Mouse (Mus musculus): ENCODE data around the gene Pou5f1. TPM values are rescaled to one million over a fixed set of nuclear protein-coding genes. Genes with fewer than 3 reads are reported as not detected.

The Pou5f1 gene
- polyA plus RNA-seq, 1 experiment from 2014 or later: not detected

DNA sequence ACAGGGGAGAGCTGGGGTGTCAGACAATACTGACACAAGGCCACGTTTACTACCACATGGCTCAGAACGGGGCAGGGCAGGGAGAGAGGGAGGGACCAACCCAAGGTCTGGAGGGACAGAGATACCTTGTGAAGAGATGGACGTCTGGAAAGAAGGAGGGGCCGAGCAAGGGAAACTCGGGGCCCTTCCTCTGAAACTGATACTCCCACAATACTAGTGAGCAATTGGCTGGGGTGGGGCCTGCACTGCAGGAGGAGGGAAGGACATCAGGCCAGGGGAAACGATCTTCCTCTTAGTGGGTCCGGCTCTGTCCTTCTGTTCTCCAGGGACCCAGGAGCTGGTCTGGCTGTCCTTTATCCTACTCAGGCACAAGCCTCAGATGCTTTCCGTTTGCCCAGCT lies 45.1 kb downstream of the Pou5f1 start:
- H3K36me3 ChIP-seq (ENCODE audit: inconsistent target): no peaks in the 10 kb centered on the region
- no peak overlapping the region for H3K27ac ChIP-seq
- H3K4me3 ChIP-seq (ENCODE audit: inconsistent target): no peak overlapping the region
- 66% methylated on average over 8 of the region's 8 CpGs for WGBS (ENCODE audit: missing documents)
- H3K79me2 ChIP-seq (ENCODE audit: inconsistent target): no peaks in the 10 kb centered on the region

DNA sequence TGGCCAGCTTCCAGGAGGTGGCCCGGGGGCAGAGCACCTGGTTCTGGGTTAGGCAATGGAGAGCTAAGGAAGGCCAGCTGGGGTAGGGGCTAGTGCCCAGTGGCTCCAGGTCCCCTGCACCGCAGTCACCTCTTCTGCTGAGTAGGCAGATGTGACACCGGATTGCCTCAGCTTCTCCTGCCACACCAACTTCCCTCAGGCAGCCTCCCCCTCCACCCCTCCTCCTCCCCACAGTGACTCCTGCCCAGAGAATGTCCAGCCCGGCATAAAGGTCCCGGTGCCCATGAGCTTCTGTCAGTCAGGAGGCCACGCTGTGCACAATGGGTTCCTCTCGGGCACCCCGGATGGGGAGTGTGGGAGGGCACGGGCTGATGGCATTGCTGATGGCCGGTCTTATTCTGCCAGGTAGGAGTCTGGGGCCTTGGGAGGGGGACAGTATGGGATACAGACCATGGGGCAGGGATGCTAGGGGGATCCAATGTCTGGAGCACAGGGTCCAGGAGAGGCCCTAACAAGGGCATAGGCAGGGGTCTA lies 46.1 kb downstream of the Pou5f1 start, which contains the start of gene Cdsn:
Gene Cdsn, plus strand, starts transcription at position 248 of the 534 bp plus-strand sequence.
- Histone ChIP-seq H3K27ac (no peak within 1 kb of the TSS), H3K79me2 (ENCODE audit: inconsistent target) (no peaks in the 10 kb centered on the region), H3K36me3 (ENCODE audit: inconsistent target) (no peaks in the 10 kb centered on the region), H3K4me3 (ENCODE audit: inconsistent target) (no peak within 1 kb of the TSS)
- 86% methylated on average over 10 of the region's 10 CpGs for WGBS (ENCODE audit: missing documents)

- H3K27ac ChIP-seq: no peak overlapping the region
- H3K4me3 ChIP-seq (ENCODE audit: inconsistent target): no peak overlapping the region
- H3K79me2 ChIP-seq (ENCODE audit: inconsistent target): no peaks in the 10 kb centered on the region
- no peaks in the 10 kb centered on the region for H3K36me3 ChIP-seq (ENCODE audit: inconsistent target)
- 84% methylated on average over 5 of the region's 5 CpGs for WGBS (ENCODE audit: missing documents)
Measured at GRCm38 (mm10) chr17:35554321-35554720, 48.5 kb downstream of the Pou5f1 start.

GRCm38 (mm10) chr17:35554761-35555397 lies 49.1 kb downstream of the Pou5f1 start:
- no peak overlapping the region for H3K4me3 ChIP-seq (ENCODE audit: inconsistent target)
- 94% methylated on average over 14 of the region's 18 CpGs for WGBS (ENCODE audit: missing documents)
- no peaks in the 10 kb centered on the region for H3K36me3 ChIP-seq (ENCODE audit: inconsistent target)
- no peak overlapping the region for H3K27ac ChIP-seq
- H3K79me2 ChIP-seq (ENCODE audit: inconsistent target): no peaks in the 10 kb centered on the region

- H3K36me3 ChIP-seq (ENCODE audit: inconsistent target): no peaks in the 10 kb centered on the region
- H3K4me3 ChIP-seq (ENCODE audit: inconsistent target): no peak overlapping the region
- H3K27ac ChIP-seq: no peak overlapping the region
- WGBS (ENCODE audit: missing documents): 93% methylated on average over 13 of the region's 13 CpGs
- no peaks in the 10 kb centered on the region for H3K79me2 ChIP-seq (ENCODE audit: inconsistent target)
Measured at GRCm38 (mm10) chr17:35556186-35556765, 50.5 kb downstream of the Pou5f1 start.

- WGBS (ENCODE audit: missing documents): 32% methylated on average over 4 of the region's 5 CpGs
Measured at GRCm38 (mm10) chr17:35556812-35557211, 51.0 kb downstream of the Pou5f1 start.

GRCm38 (mm10) chr17:35557351-35557750 lies 51.5 kb downstream of the Pou5f1 start:
- no peak overlapping the region for H3K27ac ChIP-seq
- no peak overlapping the region for H3K4me3 ChIP-seq (ENCODE audit: inconsistent target)
- no peaks in the 10 kb centered on the region for H3K79me2 ChIP-seq (ENCODE audit: inconsistent target)
- no peaks in the 10 kb centered on the region for H3K36me3 ChIP-seq (ENCODE audit: inconsistent target)
- 75% methylated on average over 7 of the region's 9 CpGs for WGBS (ENCODE audit: missing documents)

More at GRCm38 (mm10) chr17:35556812-35557211, 51.0 kb downstream of the Pou5f1 start:
- no peaks in the 10 kb centered on the region for H3K79me2 ChIP-seq (ENCODE audit: inconsistent target)
- H3K36me3 ChIP-seq (ENCODE audit: inconsistent target): no peaks in the 10 kb centered on the region
- no peak overlapping the region for H3K27ac ChIP-seq
- H3K4me3 ChIP-seq (ENCODE audit: inconsistent target): no peak overlapping the region

DNA sequence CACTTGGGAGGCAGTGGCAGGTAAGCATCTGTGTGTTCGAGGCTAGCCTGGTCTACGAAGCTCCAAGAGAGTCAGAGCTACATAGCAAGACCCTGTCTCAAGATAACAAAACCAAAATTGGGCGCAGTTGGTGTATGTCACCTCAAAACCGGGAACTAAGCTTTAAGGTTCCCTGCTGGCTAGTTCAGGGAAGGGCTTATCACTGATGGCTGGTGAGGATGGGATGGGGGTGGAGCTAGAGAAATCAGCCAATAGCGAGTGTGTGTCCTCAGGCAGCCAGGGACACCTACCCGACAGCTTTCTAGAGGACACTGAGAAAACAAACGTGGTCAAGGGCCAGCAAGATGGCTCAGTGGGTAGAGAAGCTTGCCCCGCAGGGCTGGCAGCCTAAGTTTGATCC lies 52.4 kb downstream of the Pou5f1 start:
- Histone ChIP-seq H3K79me2 (ENCODE audit: inconsistent target) (no peaks in the 10 kb centered on the region), H3K4me3 (ENCODE audit: inconsistent target) (no peak overlapping the region), H3K36me3 (ENCODE audit: inconsistent target) (no peaks in the 10 kb centered on the region), H3K27ac (no peak overlapping the region)
- 72% methylated on average over 8 of the region's 8 CpGs for WGBS (ENCODE audit: missing documents)

Other genes with a start within 250 kb of the Pou5f1 start
- 2,972 to 5,352 TPM (median 3,334 TPM) in 3 replicates for gene H2-D1, start 243.3 kb upstream of the Pou5f1 start, polyA plus RNA-seq (2018)
- gene H2-Q1, start 185.6 kb upstream of the Pou5f1 start, polyA plus RNA-seq (2018): not detected in 3 replicates
- gene H2-Q2, start 163.8 kb upstream of the Pou5f1 start, polyA plus RNA-seq (2018): not detected in 3 replicates
- 54.4 to 151 TPM (median 62.1 TPM) in 3 replicates for gene H2-Q4, start 126.4 kb upstream of the Pou5f1 start, polyA plus RNA-seq (2018)
- gene H2-Q6, start 81.2 kb upstream of the Pou5f1 start, polyA plus RNA-seq (2018): 6.1 to 11.8 TPM (median 9.4 TPM) in 3 replicates
- gene H2-Q7, start 66.9 kb upstream of the Pou5f1 start, polyA plus RNA-seq (2018): 9.6 to 18.4 TPM (median 13.1 TPM) in 3 replicates
- gene H2-Q10, start 35.9 kb upstream of the Pou5f1 start, polyA plus RNA-seq (2018): 0.07 to 0.35 TPM in 2 of 3 replicates, not detected in the other
- 2.7 to 15.5 TPM (median 3.0 TPM) in 3 replicates for gene Tcf19, start 10.8 kb downstream of the Pou5f1 start, polyA plus RNA-seq (2018)
- gene Cchcr1, start 11.1 kb downstream of the Pou5f1 start, polyA plus RNA-seq (2018): 1.3 to 3.3 TPM (median 2.1 TPM) in 3 replicates
- not detected in 3 replicates for gene Psors1c2, start 27.2 kb downstream of the Pou5f1 start, polyA plus RNA-seq (2018)
- not detected in 3 replicates for gene Cdsn, start 46.1 kb downstream of the Pou5f1 start, polyA plus RNA-seq (2018)
- not detected in 3 replicates for gene 2300002M23Rik, start 61.4 kb downstream of the Pou5f1 start, polyA plus RNA-seq (2018)
- not detected in 3 replicates for gene Sfta2, start 95.5 kb downstream of the Pou5f1 start, polyA plus RNA-seq (2018)
- not detected in 3 replicates for gene Gm9573, start 120.6 kb downstream of the Pou5f1 start, polyA plus RNA-seq (2018)
- not detected in 3 replicates for gene Mucl3, start 137.7 kb downstream of the Pou5f1 start, polyA plus RNA-seq (2018)
- 3.5 to 5.8 TPM (median 4.5 TPM) in 3 replicates for gene Vars2, start 161.6 kb downstream of the Pou5f1 start, polyA plus RNA-seq (2018)
- 6.2 to 17.0 TPM (median 10.0 TPM) in 3 replicates for gene Gtf2h4, start 167.7 kb downstream of the Pou5f1 start, polyA plus RNA-seq (2018)
- gene Ddr1, start 198.6 kb downstream of the Pou5f1 start, polyA plus RNA-seq (2018): 0.27 to 0.42 TPM in 2 of 3 replicates, not detected in the other

Data from macrophage (primary cell).